Mouse (Mus musculus) heart, adult 18-20 months (tissue): ENCODE measurements around the gene Myo1h. TPM values are rescaled to one million over a fixed set of nuclear protein-coding genes. Genes with fewer than 3 reads are reported as not detected.

Source experiments
- DNase-seq, 2 experiments: peaks; one replicate each; pipeline ENCODE4 v3.0.0; 2021 to 2022; ENCODE audit warnings: mixed read lengths in 1 of 2
- microRNA-seq, 2 experiments: library from miRNA; unstranded; fragments of <30 nt; microRNA quantifications; one replicate each; pipeline ENCODE4 v1.2.0; 2022
- total RNA-seq, 2 experiments: library from RNA; stranded (reverse); gene quantifications; 2 replicates each; pipeline ENCODE4 v1.2.3; 2021

Gene Myo1h
- total RNA-seq, 2 experiments from 2014 or later = 0.27 to 0.85 TPM

DNA sequence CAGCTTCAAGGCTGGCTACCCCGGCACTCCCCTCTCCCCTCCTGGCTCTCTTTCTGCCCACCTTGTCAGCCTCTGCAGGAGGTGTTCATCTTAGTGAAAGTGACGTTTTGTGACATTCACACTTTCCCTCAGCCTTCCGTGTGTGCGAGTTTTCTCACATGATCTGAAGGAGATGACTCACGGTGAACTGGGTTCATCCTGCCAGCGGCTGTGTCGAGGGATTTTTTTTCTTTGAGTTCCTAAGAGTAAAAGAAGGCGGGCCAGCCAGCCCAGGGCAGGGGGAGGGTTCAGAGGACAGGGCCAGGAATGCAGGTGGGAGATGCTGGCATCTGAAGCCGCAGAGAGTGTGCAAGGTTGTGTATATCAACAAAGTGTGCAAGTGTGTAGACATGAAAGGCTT is 104.2 kb downstream of the Myo1h start:
- DNase-seq = no peak

DNA sequence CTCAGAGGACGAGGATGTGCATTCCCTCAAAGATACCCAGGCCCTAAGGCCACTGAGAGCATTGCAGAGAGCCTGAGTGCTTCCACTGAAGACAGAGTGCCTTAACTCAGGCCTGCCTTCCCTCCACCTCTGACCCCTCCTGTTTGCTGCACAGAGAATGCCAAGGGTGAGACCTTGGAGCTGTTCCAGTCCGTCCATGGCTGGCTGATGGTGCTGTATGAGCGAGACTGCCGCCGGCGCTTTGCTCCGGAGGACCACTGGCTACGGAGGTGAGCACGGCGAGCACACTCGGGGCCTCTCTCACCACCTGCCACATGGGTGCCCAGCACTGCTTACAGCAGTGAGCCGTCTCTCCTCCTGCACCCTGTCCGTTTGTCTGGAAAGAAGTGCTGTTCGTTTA is 117.6 kb downstream of the Myo1h start:
- no peak for DNase-seq

DNA sequence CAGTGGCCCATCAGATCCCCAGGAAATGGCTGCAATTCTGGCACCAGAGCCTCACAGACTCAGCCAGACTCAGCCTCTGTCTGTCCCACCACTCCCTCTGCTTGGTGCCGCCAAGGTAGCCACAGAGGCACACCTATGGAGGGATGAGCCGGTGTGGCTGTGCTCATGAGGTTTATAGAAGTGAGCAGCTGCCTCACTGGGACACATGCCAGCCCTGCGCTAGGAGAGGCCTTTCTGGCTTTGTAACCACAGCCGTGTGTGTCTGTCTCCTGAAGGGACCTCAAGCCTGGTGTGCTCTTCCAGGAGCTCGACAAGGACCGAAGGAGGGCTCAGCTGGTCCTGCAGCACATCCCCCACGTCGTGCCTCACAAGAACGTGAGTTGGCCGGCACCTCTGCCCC is 118.3 kb downstream of the Myo1h start:
- no peak for DNase-seq

DNA sequence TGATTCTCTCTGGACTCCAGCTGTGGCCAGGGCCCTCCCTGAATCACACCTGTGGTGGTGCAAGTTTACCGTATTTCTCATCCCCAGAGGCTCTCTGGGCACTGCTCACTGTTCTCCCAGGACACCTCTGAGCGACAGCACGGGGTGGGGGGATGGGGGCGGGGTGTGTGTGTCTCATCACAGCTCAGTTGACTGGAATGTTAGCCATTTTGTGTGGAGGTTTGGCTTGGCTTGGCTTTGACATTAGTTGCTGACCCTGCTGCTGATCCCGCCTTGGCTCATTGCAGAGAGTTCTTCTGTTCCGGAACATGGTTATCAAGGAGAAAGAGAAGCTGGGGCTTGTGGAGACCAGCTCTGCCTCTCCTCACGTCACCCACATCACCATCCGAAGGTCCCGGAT is 118.8 kb downstream of the Myo1h start:
- no peak for DNase-seq

DNA sequence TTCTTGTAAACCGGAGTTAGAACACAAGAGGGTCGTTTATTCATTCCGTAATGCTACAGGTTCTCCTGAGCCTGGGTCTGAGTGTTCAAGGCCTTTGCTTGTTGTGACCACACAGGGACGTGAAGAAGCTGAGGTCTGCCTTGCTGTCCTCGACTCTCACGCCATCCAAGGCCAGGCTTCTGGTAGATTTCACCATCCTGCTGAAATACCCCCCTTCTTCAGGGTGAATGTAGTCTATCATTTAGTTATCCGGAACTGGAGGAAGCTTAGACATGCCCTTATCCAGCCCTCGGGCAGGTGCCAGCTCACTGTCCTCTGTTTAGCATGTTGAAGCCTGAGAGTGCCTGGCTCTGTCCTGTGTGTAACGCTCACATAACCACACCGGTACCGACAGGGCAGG is 119.9 kb downstream of the Myo1h start:
- no peak for DNase-seq

DNA sequence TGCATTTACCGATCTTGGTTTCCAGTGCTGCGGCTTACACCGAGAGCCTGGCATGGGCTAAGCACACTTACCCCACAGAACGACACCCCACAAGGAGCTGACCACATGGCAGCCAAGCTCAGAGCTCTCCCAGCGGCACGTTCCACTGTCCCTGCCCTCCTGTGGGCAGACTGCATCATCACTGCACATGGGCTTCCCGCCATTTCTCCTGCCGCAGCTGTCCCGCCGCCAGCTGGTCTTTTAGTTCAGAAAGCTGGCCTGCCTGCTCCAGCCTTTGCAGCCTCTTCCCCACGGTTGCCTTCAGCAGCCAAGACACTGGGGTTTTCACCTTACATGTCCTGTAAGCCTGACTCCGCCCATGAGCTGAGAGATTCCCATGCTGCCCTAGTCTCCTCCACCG is 121.5 kb downstream of the Myo1h start:
- no peak for DNase-seq

DNA sequence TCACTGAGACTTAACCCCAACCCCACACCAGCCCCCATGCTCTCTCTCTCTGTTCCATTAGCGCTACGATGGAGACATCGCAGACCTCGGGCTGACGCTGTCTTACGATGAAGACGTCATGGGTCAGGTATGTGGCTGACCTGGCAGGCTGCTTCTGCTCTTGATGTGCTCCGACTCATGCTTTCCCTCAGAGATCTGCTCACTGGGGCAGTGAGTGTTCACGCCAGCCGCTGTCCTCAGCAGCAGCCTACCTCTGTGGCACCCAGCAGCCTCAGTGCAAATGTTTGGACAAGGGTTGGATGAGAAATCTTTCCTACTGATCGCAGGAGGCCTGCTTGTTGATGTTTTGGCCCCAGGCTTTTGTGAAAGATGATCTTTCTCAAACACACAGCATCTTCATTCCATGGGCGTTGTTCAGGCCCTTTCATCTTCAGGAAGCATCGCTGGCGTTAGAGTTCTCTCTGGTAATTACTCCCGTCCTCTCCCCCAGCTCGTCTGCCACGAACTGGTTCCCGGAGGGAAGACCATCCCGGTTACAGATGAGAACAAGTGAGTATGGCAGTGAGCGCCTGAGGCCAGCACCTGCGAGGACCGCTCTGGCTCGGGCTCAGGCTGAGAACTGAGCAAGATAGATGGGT is 123.5 kb downstream of the Myo1h start:
- DNase-seq = no peak

DNA sequence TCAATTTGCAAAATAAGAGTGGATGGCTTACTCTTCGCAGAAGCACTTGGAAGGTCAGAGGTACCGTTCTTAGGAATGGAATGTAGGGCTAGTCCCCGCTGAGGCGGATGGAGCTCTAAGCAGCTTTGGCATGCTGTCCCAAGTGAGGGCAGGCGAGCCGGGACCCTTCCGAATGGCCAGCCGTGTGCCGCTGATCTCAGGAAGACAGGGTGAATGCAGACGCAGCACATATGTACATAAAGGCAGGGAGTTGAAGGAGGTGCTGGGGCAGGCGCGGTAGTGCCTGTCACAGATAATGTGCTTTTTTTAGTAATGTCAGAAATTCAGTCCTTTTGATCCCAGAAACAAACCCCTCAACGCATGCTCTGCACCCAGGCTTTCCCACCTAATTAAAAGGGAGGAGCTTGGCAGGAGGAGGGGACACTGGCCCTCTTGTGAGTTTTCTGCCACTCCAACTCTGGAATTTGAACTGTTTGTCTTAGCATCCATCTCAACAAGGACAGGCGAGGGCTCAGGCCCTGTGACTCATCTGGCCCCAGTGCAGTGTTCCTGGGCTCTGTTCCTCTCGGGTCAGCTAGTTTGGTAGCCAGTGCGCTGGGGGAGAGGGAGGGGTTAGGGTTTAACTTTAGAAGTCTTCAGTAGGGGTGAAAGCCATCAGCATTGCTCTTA is 124.2 kb downstream of the Myo1h start:
- DNase-seq = peak; percentile 56 to 72

Small RNAs within 50 kb of the gene (microRNA-seq; reads per million reads assigned to microRNA genes)
- gene Mir7027 = 0 reads per million in 2 experiments

Other genes starting within 250 kb of the Myo1h start
- gene Usp30, start 223.7 kb upstream of the Myo1h start, total RNA-seq = 10 to 100 TPM; 10.4 to 11.6 TPM
- gene Svop, start 197.6 kb upstream of the Myo1h start, total RNA-seq = not detected
- 1 to 10 TPM; 1.3 to 1.5 TPM for gene Alkbh2, start 160.9 kb upstream of the Myo1h start, total RNA-seq
- gene Ung, start 158.8 kb upstream of the Myo1h start, total RNA-seq = 10 to 100 TPM; 24.8 to 26.0 TPM
- gene Acacb, start 142.6 kb upstream of the Myo1h start, total RNA-seq = 100 to 1,000 TPM; 238 to 247 TPM
- gene Foxn4, start 15.4 kb upstream of the Myo1h start, total RNA-seq = not detected
- 10 to 100 TPM; 49.1 to 51.0 TPM for gene Kctd10, start 91.3 kb downstream of the Myo1h start, total RNA-seq
- gene Ube3b, start 91.4 kb downstream of the Myo1h start, total RNA-seq = 10 to 100 TPM; 98.2 to 98.3 TPM
- 10 to 100 TPM; 22.3 to 26.3 TPM for gene Mmab, start 154.9 kb downstream of the Myo1h start, total RNA-seq
- 1 to 10 TPM; 9.2 TPM for gene Mvk, start 155.1 kb downstream of the Myo1h start, total RNA-seq